13 mouse cellular contexts compared by ENCODE assay signal in the genomic region with DNA sequence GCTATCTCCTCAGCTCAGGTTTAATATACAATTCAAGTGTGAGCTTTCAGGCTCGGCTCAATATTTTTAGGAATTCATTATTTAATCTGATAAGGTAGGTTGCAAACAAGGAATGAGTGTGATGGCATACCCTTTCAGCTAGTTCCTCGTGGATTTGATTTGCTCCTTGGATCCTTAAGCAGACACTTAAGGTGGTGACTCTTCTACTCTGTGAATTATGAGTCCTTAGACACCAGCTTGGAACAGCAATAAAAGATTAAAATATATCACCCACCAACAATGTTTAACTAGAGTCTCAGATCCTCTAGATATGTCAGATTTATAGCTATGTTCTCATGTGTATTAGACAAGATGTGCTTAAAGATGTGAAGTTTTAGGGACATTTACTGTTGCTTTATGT.
"Had no signal": no experiment of that assay in that cellular context is flagged by ENCODE, and none has a peak within 500 bp of the region (broad histone marks: within the 10 kb centered on the region; RNA-seq: fewer than 3 reads in every experiment).

No protein-coding gene starts in this region.

- H3K27ac ChIP-seq: embryonic facial prominence, embryonic 10.5 days; embryonic facial prominence, embryonic 12.5 days; embryonic facial prominence, embryonic 13.5 days; embryonic facial prominence, embryonic 15.5 days; forebrain, embryonic 10.5 days; forebrain, embryonic 12.5 days; forebrain, embryonic 15.5 days; gastrocnemius, adult 2 months; heart, adult 2 months had no signal

- H3K9ac ChIP-seq: embryonic facial prominence, embryonic 12.5 days; embryonic facial prominence, embryonic 13.5 days; embryonic facial prominence, embryonic 15.5 days; forebrain, embryonic 12.5 days; forebrain, embryonic 15.5 days; forebrain, postnatal 0 days had no signal

- H3K4me3 ChIP-seq: embryonic facial prominence, embryonic 10.5 days; embryonic facial prominence, embryonic 12.5 days; embryonic facial prominence, embryonic 13.5 days; embryonic facial prominence, embryonic 15.5 days; erythroblast, embryonic 14.5 days; forebrain, embryonic 10.5 days; forebrain, embryonic 12.5 days; forebrain, embryonic 15.5 days; gastrocnemius, adult 2 months; heart, adult 2 months had no signal

- ATAC-seq: forebrain, embryonic 14.5 days; forebrain, embryonic 15.5 days; forebrain, embryonic 16.5 days; forebrain, postnatal 0 days had no signal

- H3K4me1 ChIP-seq: embryonic facial prominence, embryonic 10.5 days; embryonic facial prominence, embryonic 12.5 days; embryonic facial prominence, embryonic 13.5 days; embryonic facial prominence, embryonic 15.5 days; forebrain, embryonic 10.5 days; forebrain, embryonic 12.5 days; forebrain, embryonic 15.5 days had no signal

- H3K36me3 ChIP-seq: embryonic facial prominence, embryonic 10.5 days; embryonic facial prominence, embryonic 12.5 days; embryonic facial prominence, embryonic 13.5 days; embryonic facial prominence, embryonic 15.5 days; forebrain, embryonic 10.5 days; forebrain, embryonic 12.5 days; forebrain, embryonic 15.5 days had no signal

- H3K9me3 ChIP-seq: embryonic facial prominence, embryonic 10.5 days; embryonic facial prominence, embryonic 12.5 days; embryonic facial prominence, embryonic 13.5 days; embryonic facial prominence, embryonic 15.5 days; forebrain, embryonic 10.5 days; forebrain, embryonic 12.5 days; forebrain, embryonic 15.5 days had no signal

- H3K27me3 ChIP-seq: embryonic facial prominence, embryonic 12.5 days; embryonic facial prominence, embryonic 13.5 days; embryonic facial prominence, embryonic 15.5 days; forebrain, embryonic 12.5 days; forebrain, embryonic 15.5 days had no signal

- H3K4me2 ChIP-seq: embryonic facial prominence, embryonic 12.5 days; embryonic facial prominence, embryonic 13.5 days; embryonic facial prominence, embryonic 15.5 days; forebrain, embryonic 12.5 days; forebrain, embryonic 15.5 days had no signal
